Mouse (Mus musculus): Measurements from ENCODE around the gene Plau.

- TF ChIP-seq MAFK (IDR thresholded peaks at IDR 0.05; ENCODE audit: insufficient read depth, low read depth, low read length): no peak
- TF ChIP-seq ZNF384 (IDR thresholded peaks at IDR 0.05; ENCODE audit: low read depth, low read length): no peak
Measured at GRCm38 (mm10) chr14:20864192-20864591, 27.7 kb downstream of the Plau start.
